Mouse (Mus musculus) midbrain, postnatal 0 days (tissue): ENCODE measurements around the gene Grm8. TPM values are rescaled to one million over a fixed set of nuclear protein-coding genes. Genes with fewer than 3 reads are reported as not detected.

Source experiments
- ATAC-seq: fragments of 200-750 bp; cut with Nextera tagmentation; 2 replicates; pipeline ENCODE4 v1.8.0; 2017; ENCODE audit warnings: moderate number of reproducible peaks, mild to moderate bottlenecking, moderate TSS enrichment, moderate library complexity; ENCODE audit not compliant: low FRiP score
- DNase-seq: peaks from one replicate; pipeline ENCODE4 v3.0.0-alpha.2; 2015; ENCODE audit warnings: low spot score
- H3K27ac ChIP-seq: fragments of 300-500 bp; sonication (generic); 2 replicates; pipeline ENCODE4 v1.5.1; 2014; ENCODE audit warnings: low read depth, mild to moderate bottlenecking, low read length, mixed read lengths
- H3K27me3 ChIP-seq: fragments of 300-500 bp; sonication (generic); 2 replicates; pipeline ENCODE4 v1.6.1; 2014; ENCODE audit warnings: low read length, control low read depth, mixed read lengths; ENCODE audit not compliant: insufficient read depth
- H3K36me3 ChIP-seq: fragments of 300-500 bp; sonication (generic); 2 replicates; pipeline ENCODE4 v1.6.1; 2014; ENCODE audit warnings: low read length, control low read depth, mixed read lengths; ENCODE audit not compliant: insufficient read depth
- H3K4me1 ChIP-seq: fragments of 300-500 bp; sonication (generic); 2 replicates; pipeline ENCODE4 v1.6.1; 2014; ENCODE audit warnings: mild to moderate bottlenecking, control low read depth, antibody characterized with exemption, low read length, mixed read lengths; ENCODE audit not compliant: insufficient read depth
- H3K4me2 ChIP-seq: fragments of 300-500 bp; sonication (generic); 2 replicates; pipeline ENCODE4 v1.6.1; 2014; ENCODE audit warnings: low read depth, mild to moderate bottlenecking, low read length, mixed read lengths; ENCODE audit not compliant: poor library complexity, severe bottlenecking
- H3K4me3 ChIP-seq: fragments of 300-500 bp; sonication (generic); 2 replicates; pipeline ENCODE4 v1.5.1; 2014; ENCODE audit warnings: low read depth, mild to moderate bottlenecking, low read length, moderate library complexity
- H3K9ac ChIP-seq: fragments of 300-500 bp; sonication (generic); replicated peaks from 2 replicates; pipeline ENCODE4 v1.6.1; 2014; ENCODE audit warnings: mild to moderate bottlenecking, low read length, moderate library complexity, mixed read lengths; ENCODE audit not compliant: poor library complexity, severe bottlenecking
- H3K9me3 ChIP-seq: fragments of 300-500 bp; sonication (generic); 2 replicates; pipeline ENCODE4 v1.6.1; 2016; ENCODE audit warnings: low read length, control low read depth
- CTCF ChIP-seq: IDR thresholded peaks from 2 replicates; pipeline ENCODE4 v1.5.1; 2016; ENCODE audit warnings: antibody characterized with exemption, mild to moderate bottlenecking
- WGBS: fragments of 180-500 bp; shearing (Covaris S2); extraction: QIAGEN DNeasy Blood & Tissue Kit; methylation state at CpG from one replicate; pipeline ENCODE4 v1.1.7; 2014; 5-methylcytosine and 5-hydroxymethylcytosine counted together
- polyA plus RNA-seq: library from polyadenylated mRNA; unstranded; fragments of >200 nt; fragmentation: Nextera tagmentation; extraction: Ambion mirVana; gene quantifications from 2 replicates; pipeline ENCODE4 v1.2.1, GENCODE M21; 2015
- total RNA-seq: library from RNA; depleted of rRNA; stranded (reverse); fragments of >200 nt; gene quantifications from 2 replicates; pipeline ENCODE4 v1.2.3, GENCODE M21; 2014

The Grm8 gene
- total and polyA plus RNA-seq, 2 experiments from 2014 or later: 17.4 to 25.8 TPM

DNA sequence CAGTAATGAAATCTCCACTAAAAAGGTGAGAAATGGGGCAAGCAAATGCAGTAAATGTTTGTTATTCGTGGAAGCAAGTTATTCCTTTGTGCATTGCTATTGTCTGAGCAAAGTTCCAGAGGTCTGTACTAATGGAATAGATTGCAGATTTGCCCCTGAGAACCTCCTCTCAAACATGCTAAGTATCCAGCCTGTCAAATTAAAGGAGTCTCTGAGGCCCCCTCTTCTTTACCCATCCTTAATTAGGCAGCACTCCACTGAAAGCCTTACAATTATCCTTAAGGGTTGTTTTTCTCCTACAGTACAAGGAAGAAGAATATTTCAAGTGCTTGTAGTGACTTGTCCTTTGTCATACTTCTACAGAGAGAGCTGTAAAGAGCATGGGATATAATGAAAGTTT, 617.4 kb downstream of the Grm8 start:
- H3K27me3 ChIP-seq: no peaks in the 10 kb centered on the region
- no peak for DNase-seq
- no peak for ATAC-seq
- WGBS: 54% methylated on average over 1 of the region's 1 CpGs
- no peaks in the 10 kb centered on the region for H3K4me1 ChIP-seq
- no peak overlapping the region for H3K9ac ChIP-seq
- H3K27ac ChIP-seq: no peak overlapping the region
- no peak overlapping the region for H3K4me3 ChIP-seq
- H3K36me3 ChIP-seq: no peaks in the 10 kb centered on the region
- no peak for TF ChIP-seq CTCF
- no peaks in the 10 kb centered on the region for H3K9me3 ChIP-seq
- H3K4me2 ChIP-seq: no peak overlapping the region

DNA sequence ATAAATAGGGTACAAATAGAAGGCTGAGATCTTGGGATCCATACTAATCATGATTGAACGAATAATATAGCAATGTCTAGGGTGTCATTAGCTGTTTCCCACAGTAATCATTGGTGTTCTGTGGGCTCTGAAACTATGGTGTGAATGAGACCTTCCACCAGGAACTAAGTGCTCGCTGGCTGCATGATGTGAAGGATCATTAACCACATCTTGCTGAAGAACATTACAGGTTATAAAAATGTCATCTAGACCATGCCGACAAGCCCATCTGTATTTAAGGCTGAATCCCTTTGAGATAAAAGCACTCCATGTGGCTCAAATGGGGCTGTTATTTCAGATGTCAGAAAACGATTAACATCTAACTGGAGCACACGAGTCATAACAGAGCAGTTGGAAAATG, 674.0 kb downstream of the Grm8 start:
- Histone ChIP-seq H3K4me3 (no peak overlapping the region), H3K4me1 (no peaks in the 10 kb centered on the region), H3K4me2 (no peak overlapping the region), H3K9me3 (no peaks in the 10 kb centered on the region), H3K9ac (no peak overlapping the region), H3K36me3 (no peaks in the 10 kb centered on the region), H3K27me3 (no peaks in the 10 kb centered on the region), H3K27ac (no peak overlapping the region)
- DNase-seq: no peak
- no peak for TF ChIP-seq CTCF
- WGBS: 80% methylated on average over 5 of the region's 5 CpGs
- ATAC-seq: no peak

DNA sequence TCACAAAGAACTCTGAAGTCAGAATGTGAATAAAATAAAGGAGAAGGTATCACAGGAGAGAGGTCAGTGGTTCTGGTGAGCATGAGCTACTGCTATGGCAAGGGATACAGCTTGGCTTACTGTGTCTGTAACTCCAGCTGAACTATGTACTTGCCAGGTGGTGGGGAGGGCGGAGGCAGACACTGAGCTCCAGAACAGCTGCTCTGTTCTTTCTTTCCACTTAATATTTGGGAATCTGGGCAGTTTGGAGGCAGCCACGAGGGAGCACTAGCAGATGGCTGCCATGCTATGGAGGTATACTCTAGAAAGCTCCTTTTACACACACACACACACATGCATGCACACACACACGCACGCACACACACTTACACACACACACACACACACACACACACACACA, 726.5 kb downstream of the Grm8 start:
- no peaks in the 10 kb centered on the region for H3K9me3 ChIP-seq
- no peak overlapping the region for H3K27ac ChIP-seq
- H3K36me3 ChIP-seq: no peaks in the 10 kb centered on the region
- no peak for TF ChIP-seq CTCF
- no peak overlapping the region for H3K4me3 ChIP-seq
- H3K9ac ChIP-seq: no peak overlapping the region
- H3K27me3 ChIP-seq: no peaks in the 10 kb centered on the region
- DNase-seq (peak; percentile 40), ATAC-seq (no peak)
- WGBS: 77% methylated on average over 4 of the region's 4 CpGs
- no peak overlapping the region for H3K4me2 ChIP-seq
- no peaks in the 10 kb centered on the region for H3K4me1 ChIP-seq

DNA sequence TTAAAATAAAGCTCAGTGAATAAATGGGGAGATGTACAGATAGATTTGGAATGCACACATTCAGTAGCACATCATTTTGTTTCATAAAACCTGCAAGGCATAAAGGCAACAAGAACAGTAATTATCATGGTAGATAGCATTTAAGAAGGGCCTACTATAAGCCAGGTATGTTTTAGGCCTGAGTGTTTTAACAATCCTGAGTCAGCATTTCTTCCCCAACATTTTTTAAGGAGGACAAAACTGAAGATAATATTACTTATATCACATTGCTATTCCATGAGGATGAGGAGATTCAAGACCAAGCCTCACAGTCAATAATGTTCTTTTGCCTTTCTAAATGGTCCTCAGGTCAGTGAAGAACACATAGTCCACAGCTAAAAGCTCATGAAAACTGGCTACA, 762.6 kb downstream of the Grm8 start:
- H3K4me3 ChIP-seq: no peak overlapping the region
- TF ChIP-seq CTCF: no peak
- no peaks in the 10 kb centered on the region for H3K9me3 ChIP-seq
- DNase-seq (no peak), ATAC-seq (no peak)
- H3K36me3 ChIP-seq: no peaks in the 10 kb centered on the region
- H3K4me2 ChIP-seq: no peak overlapping the region
- no peak overlapping the region for H3K27ac ChIP-seq
- no peak overlapping the region for H3K9ac ChIP-seq
- H3K4me1 ChIP-seq: no peaks in the 10 kb centered on the region
- H3K27me3 ChIP-seq: no peaks in the 10 kb centered on the region

DNA sequence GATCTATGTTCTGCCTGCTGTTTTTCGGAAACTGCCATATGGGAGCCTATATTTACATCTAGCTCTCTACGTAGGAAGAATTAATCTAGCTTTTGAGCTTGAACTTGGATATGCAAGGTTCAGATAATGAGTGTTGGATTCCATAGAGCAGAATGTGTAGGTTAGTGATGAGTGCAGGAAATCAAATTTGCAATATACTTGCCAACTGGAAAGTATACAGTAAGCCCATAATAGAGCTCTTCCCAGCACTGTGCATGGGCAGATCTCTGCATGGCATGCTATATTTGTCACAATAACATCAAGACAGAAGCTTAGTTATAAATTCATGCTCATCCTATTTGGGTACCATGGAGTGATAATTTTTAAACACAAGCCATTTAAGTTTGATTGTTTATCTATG, 763.9 kb downstream of the Grm8 start:
- H3K4me1 ChIP-seq: no peaks in the 10 kb centered on the region
- WGBS: 70% methylated on average over 2 of the region's 2 CpGs
- no peak overlapping the region for H3K4me3 ChIP-seq
- TF ChIP-seq CTCF: no peak
- ATAC-seq (no peak), DNase-seq (no peak)
- H3K9ac ChIP-seq: no peak overlapping the region
- no peaks in the 10 kb centered on the region for H3K27me3 ChIP-seq
- no peak overlapping the region for H3K27ac ChIP-seq
- H3K9me3 ChIP-seq: no peaks in the 10 kb centered on the region
- H3K36me3 ChIP-seq: no peaks in the 10 kb centered on the region
- H3K4me2 ChIP-seq: no peak overlapping the region

DNA sequence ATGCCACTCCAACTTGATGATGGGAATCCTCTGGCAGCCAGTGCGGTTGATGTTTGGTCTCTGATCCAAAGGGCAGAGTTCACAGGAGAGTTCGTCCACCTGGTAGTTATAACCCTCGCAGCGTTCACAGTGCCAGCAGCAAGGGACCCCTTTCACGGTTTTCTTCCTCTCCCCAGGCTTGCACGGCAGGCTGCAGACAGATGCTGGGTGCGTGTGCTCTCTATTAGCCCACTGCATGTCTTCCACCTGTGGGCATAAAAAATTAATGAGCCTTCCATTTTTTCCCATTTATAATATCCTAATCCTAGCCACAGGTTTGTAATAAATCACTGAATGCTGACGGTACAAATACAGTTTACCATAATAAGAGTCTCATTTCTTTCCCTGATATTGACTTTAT, 771.2 kb downstream of the Grm8 start:
- no peak overlapping the region for H3K4me3 ChIP-seq
- no peaks in the 10 kb centered on the region for H3K36me3 ChIP-seq
- WGBS: 84% methylated on average over 8 of the region's 8 CpGs
- H3K27ac ChIP-seq: no peak overlapping the region
- no peaks in the 10 kb centered on the region for H3K27me3 ChIP-seq
- ATAC-seq (no peak), DNase-seq (no peak)
- no peaks in the 10 kb centered on the region for H3K9me3 ChIP-seq
- H3K9ac ChIP-seq: no peak overlapping the region
- H3K4me1 ChIP-seq: no peaks in the 10 kb centered on the region
- TF ChIP-seq CTCF: no peak
- H3K4me2 ChIP-seq: no peak overlapping the region

DNA sequence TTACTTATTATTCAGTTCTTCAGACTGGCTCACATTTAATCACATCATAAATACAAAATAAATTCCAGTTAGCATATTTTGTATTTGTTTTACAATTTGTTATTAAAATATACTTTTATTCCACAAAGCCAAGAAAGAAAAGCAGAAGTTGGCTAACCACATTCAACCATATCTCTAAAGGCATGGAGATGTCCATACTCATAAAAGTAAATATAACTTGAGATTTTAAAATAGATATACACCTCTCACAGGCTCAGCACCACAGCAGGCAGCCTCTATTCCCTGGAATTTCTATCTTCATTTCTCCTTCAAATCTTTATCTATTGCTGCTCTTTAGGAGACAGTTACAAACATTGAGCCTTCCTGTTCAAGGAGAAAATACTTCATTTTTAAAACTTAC, 774.5 kb downstream of the Grm8 start:
- H3K27me3 ChIP-seq: no peaks in the 10 kb centered on the region
- DNase-seq: no peak
- no peak overlapping the region for H3K9ac ChIP-seq
- H3K4me2 ChIP-seq: no peak overlapping the region
- no peak overlapping the region for H3K27ac ChIP-seq
- ATAC-seq: no peak
- no peak for TF ChIP-seq CTCF
- no peaks in the 10 kb centered on the region for H3K4me1 ChIP-seq
- no peaks in the 10 kb centered on the region for H3K36me3 ChIP-seq
- H3K4me3 ChIP-seq: no peak overlapping the region
- H3K9me3 ChIP-seq: no peaks in the 10 kb centered on the region
